In genomic region chr5:12922889-12923288, GRCm38 (mm10) we compare ENCODE assay signal across 9 mouse cellular contexts.
"Had no signal": no experiment of that assay in that cellular context is flagged by ENCODE, and none has a peak within 500 bp of the region (broad histone marks: within the 10 kb centered on the region; RNA-seq: fewer than 3 reads in every experiment).

No protein-coding gene starts in this region.

- H3K27ac ChIP-seq: limb, embryonic 12.5 days; midbrain, embryonic 13.5 days had no signal

- H3K36me3 ChIP-seq: limb, embryonic 12.5 days; midbrain, embryonic 13.5 days had no signal

- H3K4me2 ChIP-seq: limb, embryonic 12.5 days; midbrain, embryonic 13.5 days had no signal

- ATAC-seq: midbrain, embryonic 13.5 days had no signal

- H3K4me1 ChIP-seq: limb, embryonic 12.5 days; midbrain, embryonic 13.5 days had no signal

- H3K9ac ChIP-seq: limb, embryonic 12.5 days; midbrain, embryonic 13.5 days had no signal

- DNase-seq: kidney, adult 8-10 months; kidney, postnatal 25 days; layer of hippocampus, adult 9-11 months; layer of hippocampus, postnatal 36 days; lung, adult 18-20 months; thymus, adult 18-20 months; thymus, postnatal 14 days had no signal

- H3K4me3 ChIP-seq: limb, embryonic 12.5 days; midbrain, embryonic 13.5 days had no signal

- H3K9me3 ChIP-seq: limb, embryonic 12.5 days; midbrain, embryonic 13.5 days had no signal

- H3K27me3 ChIP-seq: limb, embryonic 12.5 days; midbrain, embryonic 13.5 days had no signal
